Comparison of ENCODE assay signal across 14 mouse cellular contexts in genomic region chr8:6207617-6208349, GRCm38 (mm10).
DNase-seq lines count a peak whose midpoint lies in the region; ATAC-seq lines count a peak whose summit lies in the region.
"Had no signal": no experiment of that assay in that cellular context is flagged by ENCODE, and none has a peak within 500 bp of the region (broad histone marks: within the 10 kb centered on the region; RNA-seq: fewer than 3 reads in every experiment).

No protein-coding gene starts in this region.

- no peaks in the 10 kb centered on the region for H3K36me3 ChIP-seq in hindbrain, embryonic 15.5 days
- H3K36me3 ChIP-seq: liver, embryonic 12.5 days had no signal

- 20% methylated on average over 2 of the region's 2 CpGs for WGBS in hindbrain, embryonic 15.5 days

- H3K4me2 ChIP-seq in hindbrain, embryonic 15.5 days: no peak overlapping the region
- H3K4me2 ChIP-seq: heart, embryonic 11.5 days; liver, embryonic 12.5 days had no signal

- peaks cover 7% of the 10 kb centered on the region; the same call in 1 of the 2 replicates for H3K4me1 ChIP-seq in hindbrain, embryonic 15.5 days (replicated peaks)
- H3K4me1 ChIP-seq: liver, embryonic 12.5 days had no signal

- no peaks in the 10 kb centered on the region for H3K27me3 ChIP-seq in hindbrain, embryonic 15.5 days
- H3K27me3 ChIP-seq: liver, embryonic 12.5 days had no signal

- H3K27ac ChIP-seq in hindbrain, embryonic 15.5 days (replicated peaks): peak overlapping the region; percentile 51
- H3K27ac ChIP-seq: liver, embryonic 12.5 days had no signal

- peak; percentile 30 to 38 for DNase-seq in cerebellum, postnatal 25 days
- DNase-seq in cerebellum, adult 9-10 months: no peak
- DNase-seq in embryo, embryonic 11 days: peak; percentile 34
- peak; percentile 23 for DNase-seq in neural tube, embryonic 10.5 days (ENCODE audit: extremely low spot score, low spot score)
- no peak for DNase-seq in adrenal gland, postnatal 10 days
- no peak for DNase-seq in adrenal gland, adult 18-20 months (ENCODE audit: low spot score in 2 of 2)
- no peak for DNase-seq in adrenal gland, postnatal 14 days
- DNase-seq: adrenal gland, adult 8-10 months; B cell, adult 2 months; lung, postnatal 36 days; thymus, postnatal 14 days had no signal

- H3K4me3 ChIP-seq in hindbrain, embryonic 15.5 days: no peak overlapping the region
- H3K4me3 ChIP-seq: liver, embryonic 12.5 days had no signal

- peak; percentile 74 for ATAC-seq in hindbrain, embryonic 15.5 days (ENCODE audit: low FRiP score, low read depth)
- ATAC-seq: liver, embryonic 12.5 days had no signal

- H3K9me3 ChIP-seq in hindbrain, embryonic 15.5 days: no peaks in the 10 kb centered on the region
- H3K9me3 ChIP-seq: liver, embryonic 12.5 days had no signal

- H3K9ac ChIP-seq in hindbrain, embryonic 15.5 days: no peak overlapping the region
- H3K9ac ChIP-seq: liver, embryonic 12.5 days had no signal

Comparison
In these comparisons a context has a peak if more than half of its experiments do, and no peak if none do; other contexts are left out.
1. DNase-seq: peak in cerebellum, postnatal 25 days (2 of 2), embryo, embryonic 11 days (single experiment) and neural tube, embryonic 10.5 days (single experiment); none in cerebellum, adult 9-10 months (single experiment), adrenal gland, postnatal 10 days (single experiment), adrenal gland, adult 18-20 months (0 of 2) and adrenal gland, postnatal 14 days (single experiment).